Mouse (Mus musculus): Measurements from ENCODE around the gene Hoxc4. TPM values are rescaled to one million over a fixed set of nuclear protein-coding genes. Genes with fewer than 3 reads are reported as not detected.

Gene Hoxc4
- 1.4 and 1.5 TPM in 2 replicates for polyA plus RNA-seq (2015; fragmentation: Nextera tagmentation; extraction: Ambion mirVana)

DNA sequence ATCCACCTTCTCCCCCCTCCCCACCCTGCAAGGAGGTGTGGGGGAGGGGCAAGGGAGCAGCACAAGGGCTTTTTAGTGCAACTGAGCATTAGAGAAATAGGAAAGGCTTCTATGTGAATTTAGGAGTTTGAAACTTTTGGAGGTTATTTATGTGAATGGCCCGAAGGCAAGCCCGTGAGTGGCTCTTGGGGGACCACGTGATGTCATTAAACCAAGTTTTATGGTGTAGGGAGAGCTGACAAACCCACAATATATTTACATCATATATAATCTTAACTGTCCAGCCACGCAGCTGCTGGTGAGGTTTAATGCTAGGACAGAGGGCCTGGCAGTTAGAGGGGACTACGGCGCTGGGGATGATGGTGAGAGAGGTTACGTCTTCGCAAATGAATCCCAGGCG lies at the start of gene Hoxc4:
TSS of gene Hoxc4 (plus strand) at position 299 of the 400 bp plus-strand sequence.
- Histone ChIP-seq H3K9ac (no peak within 1 kb of the TSS), H3K4me1 (peaks cover 4% of the 10 kb centered on the region; the same call in 1 of the 2 replicates), H3K9me3 (no peaks in the 10 kb centered on the region), H3K27me3 (peaks cover 100% of the 10 kb centered on the region), H3K36me3 (no peaks in the 10 kb centered on the region), H3K4me2 (no peak within 1 kb of the TSS), H3K4me3 (no peak within 1 kb of the TSS), H3K27ac (no peak within 1 kb of the TSS)
- 36% methylated on average over 9 of the region's 9 CpGs for WGBS
- ATAC-seq (ENCODE audit: borderline replicate concordance, extremely low read depth, low FRiP score, low TSS enrichment): no peak

DNA sequence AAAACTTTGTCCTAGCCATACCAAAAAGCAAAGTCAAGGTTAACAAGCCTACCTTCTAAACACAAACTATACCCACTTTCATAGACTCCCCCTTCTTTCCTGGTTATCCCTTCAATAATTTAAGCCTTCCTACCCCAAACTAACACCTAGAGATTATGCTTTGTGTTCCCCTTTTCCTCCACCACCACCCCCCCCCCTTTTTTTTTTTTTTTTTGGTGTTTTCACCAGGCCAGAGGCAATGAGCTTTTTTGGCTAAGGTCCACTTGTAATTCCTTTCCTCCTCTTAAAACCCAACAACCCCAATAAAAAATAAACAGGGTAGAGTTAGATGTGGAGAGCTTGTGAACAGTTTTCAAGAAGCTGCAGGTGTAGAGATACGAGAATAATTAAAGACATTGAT lies 49.4 kb upstream of the Hoxc4 start:
- 0 out of 2 replicates have a peak, but pooled peaks cover 5% of the 10 kb centered on the region for H3K4me1 ChIP-seq
- H3K36me3 ChIP-seq: no peaks in the 10 kb centered on the region
- H3K27me3 ChIP-seq: peaks cover 99% of the 10 kb centered on the region
- no peak overlapping the region for H3K4me2 ChIP-seq
- H3K27ac ChIP-seq: no peak overlapping the region
- H3K9ac ChIP-seq: no peak overlapping the region
- ATAC-seq (ENCODE audit: borderline replicate concordance, extremely low read depth, low FRiP score, low TSS enrichment): no peak
- WGBS: 39% methylated on average over 1 of the region's 1 CpGs
- H3K4me3 ChIP-seq: no peak overlapping the region
- H3K9me3 ChIP-seq: no peaks in the 10 kb centered on the region

DNA sequence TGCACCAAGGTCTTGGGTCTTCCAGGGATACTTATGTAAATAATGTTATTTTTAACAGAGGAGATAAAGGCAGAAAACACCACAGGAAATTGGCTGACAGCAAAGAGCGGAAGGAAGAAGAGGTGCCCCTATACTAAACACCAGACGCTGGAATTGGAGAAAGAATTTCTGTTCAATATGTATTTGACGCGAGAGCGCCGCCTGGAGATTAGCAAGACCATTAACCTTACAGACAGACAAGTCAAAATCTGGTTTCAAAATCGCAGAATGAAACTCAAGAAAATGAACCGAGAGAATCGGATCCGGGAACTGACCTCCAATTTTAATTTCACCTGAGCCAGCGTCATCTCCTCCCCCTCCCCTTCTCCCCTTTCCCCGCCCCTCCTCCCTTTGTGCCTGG lies 48.0 kb upstream of the Hoxc4 start:
- Histone ChIP-seq H3K4me3 (no peak overlapping the region), H3K27me3 (peaks cover 99% of the 10 kb centered on the region), H3K36me3 (no peaks in the 10 kb centered on the region), H3K27ac (no peak overlapping the region), H3K4me1 (0 out of 2 replicates have a peak, but pooled peaks cover 5% of the 10 kb centered on the region), H3K9me3 (no peaks in the 10 kb centered on the region), H3K4me2 (no peak overlapping the region), H3K9ac (no peak overlapping the region)
- no peak for ATAC-seq (ENCODE audit: borderline replicate concordance, extremely low read depth, low FRiP score, low TSS enrichment)
- 3% methylated on average over 12 of the region's 12 CpGs for WGBS

DNA sequence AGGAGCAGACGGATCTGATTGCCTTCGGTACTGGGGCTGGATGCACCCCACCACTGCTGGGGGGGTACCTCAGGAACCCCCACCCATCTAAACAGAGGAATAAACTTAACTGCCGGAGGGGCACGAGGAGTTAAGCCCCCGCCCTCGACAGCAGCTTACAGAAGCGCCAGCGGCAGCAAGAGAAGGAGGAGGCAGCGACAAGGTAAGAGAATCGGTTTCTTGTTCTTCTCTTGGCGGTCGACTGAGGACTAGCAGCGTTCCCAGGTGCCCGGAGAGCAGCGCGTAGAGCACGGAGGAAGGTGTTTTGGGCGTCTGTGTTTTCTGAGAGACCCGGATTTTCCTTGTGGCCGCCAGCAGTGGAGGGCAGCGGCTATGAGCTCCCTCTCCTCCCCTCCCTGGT lies 46.5 kb upstream of the Hoxc4 start:
- Histone ChIP-seq H3K4me1 (peaks cover 2% of the 10 kb centered on the region; the same call in 1 of the 2 replicates), H3K36me3 (no peaks in the 10 kb centered on the region), H3K27me3 (peaks cover 99% of the 10 kb centered on the region), H3K9me3 (no peaks in the 10 kb centered on the region), H3K4me3 (no peak overlapping the region), H3K9ac (no peak overlapping the region), H3K4me2 (no peak overlapping the region), H3K27ac (no peak overlapping the region)
- under 1% methylated on average over 21 of the region's 21 CpGs for WGBS
- no peak for ATAC-seq (ENCODE audit: borderline replicate concordance, extremely low read depth, low FRiP score, low TSS enrichment)

DNA sequence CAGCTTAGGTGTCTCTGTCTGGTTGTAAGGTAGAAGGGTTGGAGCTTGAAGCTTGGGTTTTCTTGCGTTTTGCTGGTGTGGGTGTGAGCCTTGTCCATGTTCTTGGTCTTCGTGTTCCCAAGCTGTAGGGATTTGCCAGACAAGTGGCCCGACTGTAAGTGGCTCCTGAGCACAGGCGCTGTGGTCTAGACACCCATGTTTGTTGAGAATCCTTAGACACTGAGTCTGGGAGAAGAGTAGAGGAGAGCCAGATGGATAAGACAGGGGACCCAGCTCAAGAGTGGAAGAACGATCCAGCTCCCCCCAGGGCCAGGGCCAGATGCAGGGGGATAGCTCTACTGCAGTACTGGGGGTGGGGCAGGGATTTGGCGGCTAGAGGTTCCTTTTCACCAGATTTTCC lies 46.0 kb upstream of the Hoxc4 start:
- H3K27ac ChIP-seq: no peak overlapping the region
- no peaks in the 10 kb centered on the region for H3K9me3 ChIP-seq
- no peak overlapping the region for H3K9ac ChIP-seq
- H3K27me3 ChIP-seq: peaks cover 99% of the 10 kb centered on the region
- no peaks in the 10 kb centered on the region for H3K36me3 ChIP-seq
- WGBS: 2% methylated on average over 6 of the region's 6 CpGs
- H3K4me2 ChIP-seq: no peak overlapping the region
- ATAC-seq (ENCODE audit: borderline replicate concordance, extremely low read depth, low FRiP score, low TSS enrichment): no peak
- no peak overlapping the region for H3K4me3 ChIP-seq
- peaks cover 4% of the 10 kb centered on the region; the same call in 1 of the 2 replicates for H3K4me1 ChIP-seq

DNA sequence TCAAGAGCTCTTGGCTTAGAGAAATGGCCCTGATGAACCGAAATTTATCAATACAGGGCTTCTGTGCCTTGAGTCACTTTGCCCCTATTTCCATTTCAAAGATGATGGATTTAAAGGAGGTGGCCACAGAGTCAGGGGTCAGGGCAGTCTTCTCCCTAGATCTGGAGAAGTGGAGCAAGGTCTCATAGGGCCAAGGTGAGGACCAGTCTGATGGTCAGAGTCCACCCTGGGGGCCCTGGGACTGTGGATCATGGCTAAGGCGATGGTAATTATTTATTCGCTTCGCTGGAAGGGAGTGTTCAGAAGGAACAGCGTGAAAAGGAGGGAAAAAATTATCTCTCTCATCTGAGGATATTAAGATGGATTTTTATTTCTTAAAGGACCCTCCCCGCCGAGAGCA lies 43.7 kb upstream of the Hoxc4 start:
- peaks cover 100% of the 10 kb centered on the region for H3K27me3 ChIP-seq
- H3K9ac ChIP-seq: no peak overlapping the region
- no peaks in the 10 kb centered on the region for H3K9me3 ChIP-seq
- no peak overlapping the region for H3K4me3 ChIP-seq
- no peak for ATAC-seq (ENCODE audit: borderline replicate concordance, extremely low read depth, low FRiP score, low TSS enrichment)
- H3K4me2 ChIP-seq: no peak overlapping the region
- no peak overlapping the region for H3K27ac ChIP-seq
- WGBS: 4% methylated on average over 7 of the region's 7 CpGs
- H3K4me1 ChIP-seq: peaks cover 4% of the 10 kb centered on the region; the same call in 1 of the 2 replicates
- no peaks in the 10 kb centered on the region for H3K36me3 ChIP-seq

DNA sequence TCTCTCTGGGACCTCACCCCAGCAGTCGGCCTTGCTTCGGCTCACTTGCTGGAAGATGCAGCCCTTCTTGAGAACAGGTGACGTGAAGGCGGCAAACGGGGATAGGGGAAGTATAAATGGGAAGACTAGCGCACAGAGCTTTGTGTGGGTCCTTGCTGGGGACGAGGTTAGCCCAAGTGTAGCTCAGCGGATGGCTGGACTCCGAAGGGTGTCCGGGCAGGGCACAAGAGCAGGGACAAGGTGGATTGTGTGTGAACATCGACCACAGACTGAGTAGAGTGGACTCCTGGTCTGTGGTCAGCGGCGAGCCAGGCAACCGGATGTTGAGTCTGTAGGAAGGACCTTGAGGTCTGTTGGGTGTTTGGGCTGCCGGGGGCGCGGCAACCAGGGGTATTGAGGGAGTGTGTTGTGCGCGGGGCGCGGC lies 43.0 kb upstream of the Hoxc4 start:
- WGBS: under 1% methylated on average over 21 of the region's 21 CpGs
- H3K4me2 ChIP-seq: no peak overlapping the region
- no peaks in the 10 kb centered on the region for H3K36me3 ChIP-seq
- no peak for ATAC-seq (ENCODE audit: borderline replicate concordance, extremely low read depth, low FRiP score, low TSS enrichment)
- no peak overlapping the region for H3K27ac ChIP-seq
- no peaks in the 10 kb centered on the region for H3K9me3 ChIP-seq
- peaks cover 4% of the 10 kb centered on the region; the same call in 1 of the 2 replicates for H3K4me1 ChIP-seq
- H3K4me3 ChIP-seq: no peak overlapping the region
- H3K27me3 ChIP-seq: peaks cover 100% of the 10 kb centered on the region
- no peak overlapping the region for H3K9ac ChIP-seq

DNA sequence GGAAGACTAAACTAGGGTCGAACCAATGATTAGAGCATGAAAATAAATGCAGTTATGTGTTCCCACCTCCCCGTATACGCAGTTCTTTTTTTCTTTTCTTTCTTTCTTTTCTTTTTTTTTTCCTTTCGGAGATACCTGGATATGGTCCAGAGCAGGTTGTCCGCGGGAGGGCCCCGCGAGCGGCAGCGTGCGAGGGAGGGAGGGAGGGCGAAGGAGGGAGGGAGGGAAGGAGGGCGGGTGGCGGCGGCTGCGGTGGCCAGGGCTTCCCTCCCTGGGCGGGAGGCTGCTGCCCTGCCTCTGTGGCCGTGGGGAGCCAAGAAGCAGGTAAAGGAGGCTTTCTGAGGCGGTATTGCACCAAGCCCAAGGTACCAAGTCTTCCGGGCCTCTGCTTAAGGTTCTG lies 42.6 kb upstream of the Hoxc4 start, which contains the start of gene Hoxc9:
TSS of gene Hoxc9 (plus strand) at position 269 of the 400 bp plus-strand sequence.
- ATAC-seq (ENCODE audit: borderline replicate concordance, extremely low read depth, low FRiP score, low TSS enrichment): no peak
- no peak within 1 kb of the TSS for H3K9ac ChIP-seq
- peaks cover 4% of the 10 kb centered on the region; the same call in 1 of the 2 replicates for H3K4me1 ChIP-seq
- H3K9me3 ChIP-seq: no peaks in the 10 kb centered on the region
- H3K36me3 ChIP-seq: no peaks in the 10 kb centered on the region
- peaks cover 100% of the 10 kb centered on the region for H3K27me3 ChIP-seq
- no peak within 1 kb of the TSS for H3K27ac ChIP-seq
- WGBS: 3% methylated on average over 8 of the region's 20 CpGs
- 0 out of 2 replicates have a peak within 1 kb of the TSS, but pooled peaks have one; percentile 8 for H3K4me3 ChIP-seq
- peak within 1 kb of the TSS; percentile 14; the same call in 1 of the 2 replicates for H3K4me2 ChIP-seq

DNA sequence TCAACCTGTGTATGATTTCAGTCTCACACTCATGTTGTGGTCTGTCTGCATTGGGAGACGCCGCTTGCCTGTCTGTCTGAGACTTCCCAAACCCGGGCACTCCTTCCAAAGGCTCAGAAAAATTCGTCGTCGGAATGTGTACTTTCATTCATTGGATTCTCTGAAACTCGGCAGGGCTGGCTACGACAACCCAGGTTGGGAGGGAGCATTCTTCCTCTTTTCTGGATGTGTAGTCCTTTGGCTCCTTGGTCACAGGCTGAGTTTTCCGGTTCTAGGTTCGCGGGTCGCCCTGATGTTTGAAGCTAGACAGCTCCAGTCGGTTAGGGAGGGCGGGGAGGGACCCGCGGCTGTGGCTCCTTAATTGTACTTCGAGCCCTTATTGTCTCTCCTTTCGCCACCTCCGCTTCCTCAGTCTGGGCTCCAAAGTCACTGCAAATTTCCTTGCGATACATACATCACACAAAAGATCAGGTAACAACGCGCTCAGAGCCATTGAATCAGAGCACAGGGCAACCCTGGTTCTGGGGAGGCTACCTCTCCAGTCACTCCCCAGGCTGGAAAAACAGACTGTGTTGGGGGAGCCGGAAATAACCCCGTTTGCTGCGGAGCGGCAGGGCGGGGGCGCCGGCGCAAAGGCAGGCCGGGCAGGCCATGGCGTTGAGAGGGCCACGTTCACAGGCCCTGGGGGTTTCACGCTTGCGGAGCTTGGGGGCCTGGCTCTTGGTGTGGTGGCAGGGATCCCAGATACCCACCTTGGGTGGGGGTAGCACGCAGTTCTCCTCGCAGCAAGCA lies 41.9 kb upstream of the Hoxc4 start:
- no peaks in the 10 kb centered on the region for H3K36me3 ChIP-seq
- WGBS: 1% methylated on average over 37 of the region's 37 CpGs
- H3K4me3 ChIP-seq: 0 out of 2 replicates have a peak overlapping the region, but pooled peaks have one; percentile 8
- peak overlapping the region; percentile 14; the same call in 1 of the 2 replicates for H3K4me2 ChIP-seq
- H3K27me3 ChIP-seq: peaks cover 100% of the 10 kb centered on the region
- H3K9me3 ChIP-seq: no peaks in the 10 kb centered on the region
- peaks cover 10% of the 10 kb centered on the region for H3K4me1 ChIP-seq
- no peak for ATAC-seq (ENCODE audit: borderline replicate concordance, extremely low read depth, low FRiP score, low TSS enrichment)
- no peak overlapping the region for H3K27ac ChIP-seq
- no peak overlapping the region for H3K9ac ChIP-seq

DNA sequence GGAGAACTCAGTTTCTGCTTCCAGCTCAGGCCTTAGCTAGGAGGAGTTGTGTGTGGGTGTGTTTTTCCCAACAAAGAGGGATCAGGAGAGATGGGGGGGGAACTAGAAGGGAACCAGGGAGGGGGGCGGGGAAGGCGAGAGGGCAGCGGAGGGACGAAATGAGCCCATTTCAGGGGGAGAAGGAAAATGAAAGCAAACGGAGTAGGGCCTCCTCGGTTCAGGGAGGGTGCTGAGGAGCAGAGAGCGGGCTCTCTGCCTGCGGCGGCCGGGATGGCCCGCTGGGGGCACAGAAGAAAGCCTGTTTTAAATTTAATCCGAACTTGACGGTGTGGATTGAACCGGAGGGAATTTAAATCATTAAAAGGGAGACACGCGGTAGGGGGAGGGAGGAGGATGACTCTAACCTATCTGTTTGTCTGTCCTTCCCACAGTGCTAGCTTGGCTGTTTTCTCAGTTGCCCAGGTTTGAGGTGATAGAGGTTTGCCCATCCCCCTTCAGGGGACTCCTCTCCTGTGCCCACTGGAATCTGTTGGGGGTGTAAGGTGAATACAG lies 41.2 kb upstream of the Hoxc4 start:
- no peak for ATAC-seq (ENCODE audit: borderline replicate concordance, extremely low read depth, low FRiP score, low TSS enrichment)
- H3K4me3 ChIP-seq: 0 out of 2 replicates have a peak overlapping the region, but pooled peaks have one; percentile 8
- no peak overlapping the region for H3K27ac ChIP-seq
- peak overlapping the region; percentile 14; the same call in 1 of the 2 replicates for H3K4me2 ChIP-seq
- H3K4me1 ChIP-seq: peaks cover 11% of the 10 kb centered on the region
- H3K36me3 ChIP-seq: no peaks in the 10 kb centered on the region
- H3K27me3 ChIP-seq: peaks cover 100% of the 10 kb centered on the region
- no peaks in the 10 kb centered on the region for H3K9me3 ChIP-seq
- 2% methylated on average over 16 of the region's 16 CpGs for WGBS
- H3K9ac ChIP-seq: no peak overlapping the region

DNA sequence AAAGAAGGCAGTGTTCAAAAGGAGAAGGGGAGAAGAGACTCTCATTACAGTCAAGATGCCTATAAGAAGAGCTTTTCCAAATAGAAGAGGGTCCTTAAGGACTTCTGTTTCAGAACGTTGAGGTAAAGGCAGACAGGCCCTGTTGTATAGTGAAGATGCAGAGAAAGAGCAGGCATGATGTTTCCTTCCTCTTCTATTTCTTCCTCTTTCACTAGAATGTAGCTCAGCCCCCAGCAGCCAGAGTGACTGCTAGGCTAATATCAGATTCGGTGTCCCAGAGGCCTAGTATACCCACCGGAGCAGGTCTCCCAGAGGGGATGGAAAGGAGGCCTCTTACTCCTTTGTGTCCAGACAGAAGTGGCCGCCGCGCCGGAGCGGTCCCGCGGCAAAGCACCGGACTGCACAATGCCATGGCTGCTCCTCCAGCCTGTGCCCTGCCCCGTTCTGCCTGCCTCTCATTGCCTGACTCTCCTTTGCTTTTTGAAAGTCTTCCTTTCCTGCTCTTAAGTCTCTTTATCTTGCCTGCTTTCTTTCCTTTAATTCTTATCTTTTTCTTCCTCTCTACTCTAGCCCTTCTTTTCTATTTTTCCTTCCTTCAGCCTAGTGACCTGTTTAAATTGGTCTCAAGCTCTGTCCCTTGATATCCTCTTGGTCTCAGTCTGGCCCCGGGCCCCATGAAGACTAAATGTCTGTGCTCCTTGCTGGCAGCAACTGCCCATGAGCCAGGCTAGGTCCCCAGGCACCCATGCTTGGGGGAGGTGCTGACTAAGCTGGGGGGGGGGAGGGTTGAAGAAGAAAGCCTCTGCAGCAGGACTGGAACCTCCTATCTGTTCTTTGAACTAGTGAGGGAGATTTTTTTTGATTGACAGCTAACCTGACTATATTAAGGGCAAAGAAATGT lies 39.9 kb upstream of the Hoxc4 start:
- peaks cover 100% of the 10 kb centered on the region for H3K27me3 ChIP-seq
- H3K9ac ChIP-seq: no peak overlapping the region
- ATAC-seq (ENCODE audit: borderline replicate concordance, extremely low read depth, low FRiP score, low TSS enrichment): no peak
- H3K4me1 ChIP-seq: peaks cover 11% of the 10 kb centered on the region
- H3K4me3 ChIP-seq: no peak overlapping the region
- no peaks in the 10 kb centered on the region for H3K36me3 ChIP-seq
- 2% methylated on average over 13 of the region's 13 CpGs for WGBS
- H3K27ac ChIP-seq: no peak overlapping the region
- no peaks in the 10 kb centered on the region for H3K9me3 ChIP-seq
- no peak overlapping the region for H3K4me2 ChIP-seq

Data from lung, embryonic 15.5 days (tissue).